Mouse (Mus musculus) embryonic facial prominence, embryonic 13.5 days (tissue): Measurements from ENCODE around the gene Nmd3. TPM values are rescaled to one million over a fixed set of nuclear protein-coding genes. Genes with fewer than 3 reads are reported as not detected.

ENCODE experiments used
- ATAC-seq: fragments of 200-750 bp; cut with Nextera tagmentation; 2 replicates; pipeline ENCODE4 v1.8.0; 2017; ENCODE audit warnings: low read depth; ENCODE audit not compliant: insufficient number of reproducible peaks, insufficient read depth, low FRiP score, low TSS enrichment
- H3K27ac ChIP-seq: fragments of 300-500 bp; sonication (generic); 2 replicates; pipeline ENCODE4 v1.5.1; 2015; ENCODE audit warnings: moderate library complexity, mild to moderate bottlenecking, inconsistent platforms
- H3K27me3 ChIP-seq: fragments of 300-500 bp; sonication (generic); 2 replicates; pipeline ENCODE4 v1.6.1; 2015; ENCODE audit warnings: mild to moderate bottlenecking, inconsistent platforms
- H3K36me3 ChIP-seq: fragments of 300-500 bp; sonication (generic); 2 replicates; pipeline ENCODE4 v1.6.1; 2015; ENCODE audit warnings: mild to moderate bottlenecking, inconsistent platforms
- H3K4me1 ChIP-seq: fragments of 300-500 bp; sonication (generic); 2 replicates; pipeline ENCODE4 v1.6.1; 2015; ENCODE audit warnings: inconsistent platforms
- H3K4me2 ChIP-seq: fragments of 300-500 bp; sonication (generic); 2 replicates; pipeline ENCODE4 v1.6.1; 2015; ENCODE audit warnings: moderate library complexity, mild to moderate bottlenecking, inconsistent platforms
- H3K4me3 ChIP-seq: fragments of 300-500 bp; sonication (generic); 2 replicates; pipeline ENCODE4 v1.5.1; 2015; ENCODE audit warnings: mild to moderate bottlenecking, inconsistent platforms
- H3K9ac ChIP-seq: fragments of 300-500 bp; sonication (generic); 2 replicates; pipeline ENCODE4 v1.6.1; 2015; ENCODE audit warnings: mild to moderate bottlenecking, inconsistent platforms
- H3K9me3 ChIP-seq: fragments of 300-500 bp; sonication (generic); 2 replicates; pipeline ENCODE4 v1.6.1; 2016; ENCODE audit warnings: inconsistent platforms
- WGBS: fragments of 180-500 bp; shearing (Covaris S2); methylation state at CpG from one replicate; pipeline ENCODE4 v1.1.7; 2015; ENCODE audit warnings: mixed read lengths; 5-methylcytosine and 5-hydroxymethylcytosine counted together
- polyA plus RNA-seq: library from polyadenylated mRNA; unstranded; fragments of >200 nt; fragmentation: Nextera tagmentation; extraction: Ambion mirVana; gene quantifications from 2 replicates; pipeline ENCODE4 v1.2.1, GENCODE M21; 2015

Gene Nmd3
- polyA plus RNA-seq, 1 experiment from 2014 or later = 136 TPM

- ATAC-seq = no peak
- no peaks in the 10 kb centered on the region for H3K9me3 ChIP-seq
- 90% methylated on average over 21 of the region's 21 CpGs for WGBS
These were observed 42.1 kb downstream of the Nmd3 start for GRCm38 (mm10) chr3:69763630-69764565.

DNA sequence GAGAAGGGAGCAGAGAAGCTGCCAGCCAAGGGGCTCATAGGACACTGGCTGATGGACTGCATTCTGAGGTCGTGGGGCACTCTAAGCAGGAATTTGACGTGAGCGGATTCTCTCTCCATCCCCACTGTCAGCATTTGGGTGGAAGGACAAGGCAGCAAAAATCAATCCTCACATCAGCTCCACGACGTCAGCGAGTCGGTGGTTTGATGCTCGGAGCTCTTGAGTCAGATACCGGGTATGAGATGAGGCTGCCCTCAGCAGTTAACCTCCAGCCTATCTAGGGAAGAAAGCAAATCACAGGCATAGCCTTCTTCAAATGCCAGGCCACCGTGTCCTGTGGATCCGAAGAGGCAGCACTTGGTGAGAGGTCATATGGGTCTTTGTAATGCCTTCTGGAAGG lies 43.4 kb downstream of the Nmd3 start:
- Histone ChIP-seq H3K4me1 (no peaks in the 10 kb centered on the region), H3K36me3 (peaks cover 11% of the 10 kb centered on the region; the same call in 1 of the 2 replicates), H3K4me2 (no peak overlapping the region), H3K9ac (no peak overlapping the region), H3K27me3 (no peaks in the 10 kb centered on the region), H3K27ac (no peak overlapping the region), H3K4me3 (no peak overlapping the region), H3K9me3 (no peaks in the 10 kb centered on the region)
- 93% methylated on average over 11 of the region's 11 CpGs for WGBS
- ATAC-seq = no peak

More at GRCm38 (mm10) chr3:69763630-69764565, 42.1 kb downstream of the Nmd3 start:
- no peaks in the 10 kb centered on the region for H3K27me3 ChIP-seq
- no peaks in the 10 kb centered on the region for H3K4me1 ChIP-seq
- H3K4me2 ChIP-seq = no peak overlapping the region
- H3K27ac ChIP-seq = no peak overlapping the region
- H3K9ac ChIP-seq = no peak overlapping the region
- peaks cover 18% of the 10 kb centered on the region for H3K36me3 ChIP-seq
- H3K4me3 ChIP-seq = no peak overlapping the region

DNA sequence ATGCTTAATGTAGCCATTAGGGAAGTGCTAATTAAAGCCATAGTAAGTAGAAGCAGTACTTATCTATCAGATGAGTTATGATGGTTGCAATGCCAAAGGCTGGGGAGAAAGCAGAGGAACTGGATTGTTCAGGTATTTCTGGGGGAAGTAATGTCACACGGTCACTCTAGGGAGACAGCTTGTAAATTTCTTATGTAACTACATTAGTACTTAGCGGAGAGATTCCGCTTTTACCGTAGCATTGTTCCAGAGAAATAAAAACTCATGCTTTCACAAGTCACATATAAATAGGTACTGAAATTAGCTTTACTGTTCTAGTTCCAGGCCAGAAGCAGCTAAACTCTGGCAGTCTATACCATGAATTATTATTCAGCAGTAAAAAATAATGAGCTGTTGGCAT lies 47.4 kb downstream of the Nmd3 start:
- Histone ChIP-seq H3K4me1 (no peaks in the 10 kb centered on the region), H3K9ac (no peak overlapping the region), H3K4me2 (no peak overlapping the region), H3K4me3 (no peak overlapping the region), H3K27me3 (no peaks in the 10 kb centered on the region), H3K36me3 (peaks cover 7% of the 10 kb centered on the region; the same call in 1 of the 2 replicates), H3K27ac (no peak overlapping the region), H3K9me3 (no peaks in the 10 kb centered on the region)
- no peak for ATAC-seq
- WGBS = 93% methylated on average over 4 of the region's 4 CpGs

GRCm38 (mm10) chr3:69773356-69773755 lies 51.6 kb downstream of the Nmd3 start:
- Histone ChIP-seq H3K27me3 (no peaks in the 10 kb centered on the region), H3K4me3 (no peak overlapping the region), H3K9ac (no peak overlapping the region), H3K4me2 (no peak overlapping the region), H3K9me3 (no peaks in the 10 kb centered on the region), H3K36me3 (no peaks in the 10 kb centered on the region), H3K4me1 (no peaks in the 10 kb centered on the region), H3K27ac (no peak overlapping the region)
- no peak for ATAC-seq
- WGBS = 89% methylated on average over 4 of the region's 4 CpGs

DNA sequence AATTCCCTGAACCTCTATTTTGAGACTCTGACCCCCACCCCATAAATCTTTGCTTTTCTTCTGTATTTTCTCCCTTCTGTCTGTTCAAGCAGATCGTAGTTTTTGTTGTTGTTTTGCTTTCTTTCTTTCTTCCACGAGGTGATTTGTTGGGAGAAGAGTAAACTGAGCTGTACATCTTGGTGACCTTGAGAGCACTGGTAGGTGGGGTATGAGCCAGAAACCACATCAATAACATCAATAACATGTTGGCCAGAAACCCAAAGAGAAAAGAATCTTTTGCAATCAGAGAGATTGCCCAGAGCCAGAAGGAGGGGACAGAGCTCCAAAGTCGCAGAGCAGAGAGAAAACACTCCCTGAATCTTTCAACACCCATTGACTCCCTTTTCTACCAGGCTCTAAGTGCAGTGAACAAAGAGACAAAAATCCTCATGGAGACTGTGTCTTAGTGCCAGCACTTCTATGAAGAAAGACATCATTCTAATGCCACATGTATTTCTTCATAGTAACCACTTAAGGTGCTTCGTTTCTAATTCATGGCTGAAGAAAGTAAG lies 57.5 kb downstream of the Nmd3 start:
- H3K27ac ChIP-seq = no peak overlapping the region
- H3K9ac ChIP-seq = no peak overlapping the region
- no peaks in the 10 kb centered on the region for H3K9me3 ChIP-seq
- no peaks in the 10 kb centered on the region for H3K27me3 ChIP-seq
- H3K4me2 ChIP-seq = no peak overlapping the region
- H3K36me3 ChIP-seq = no peaks in the 10 kb centered on the region
- no peaks in the 10 kb centered on the region for H3K4me1 ChIP-seq
- no peak for ATAC-seq
- 72% methylated on average over 4 of the region's 4 CpGs for WGBS
- no peak overlapping the region for H3K4me3 ChIP-seq

GRCm38 (mm10) chr3:69792823-69793417 lies 71.1 kb downstream of the Nmd3 start:
- 75% methylated on average over 3 of the region's 3 CpGs for WGBS
- Histone ChIP-seq H3K9me3 (peaks cover 7% of the 10 kb centered on the region; the same call in 1 of the 2 replicates), H3K4me3 (no peak overlapping the region), H3K4me2 (no peak overlapping the region), H3K36me3 (no peaks in the 10 kb centered on the region), H3K27ac (no peak overlapping the region), H3K4me1 (no peaks in the 10 kb centered on the region), H3K27me3 (no peaks in the 10 kb centered on the region), H3K9ac (no peak overlapping the region)
- ATAC-seq = no peak

GRCm38 (mm10) chr3:69797533-69797932 lies 75.7 kb downstream of the Nmd3 start:
- no peak overlapping the region for H3K27ac ChIP-seq
- no peaks in the 10 kb centered on the region for H3K4me1 ChIP-seq
- no peak overlapping the region for H3K9ac ChIP-seq
- ATAC-seq = no peak
- no peak overlapping the region for H3K4me3 ChIP-seq
- 77% methylated on average over 4 of the region's 4 CpGs for WGBS
- no peaks in the 10 kb centered on the region for H3K27me3 ChIP-seq
- H3K9me3 ChIP-seq = peaks cover 7% of the 10 kb centered on the region; the same call in 1 of the 2 replicates
- no peak overlapping the region for H3K4me2 ChIP-seq
- no peaks in the 10 kb centered on the region for H3K36me3 ChIP-seq

- WGBS = 85% methylated on average over 2 of the region's 2 CpGs
- no peak overlapping the region for H3K4me3 ChIP-seq
These were observed 76.2 kb downstream of the Nmd3 start for GRCm38 (mm10) chr3:69797969-69798368.

GRCm38 (mm10) chr3:69799096-69799495 lies 77.3 kb downstream of the Nmd3 start:
- no peaks in the 10 kb centered on the region for H3K4me1 ChIP-seq
- no peaks in the 10 kb centered on the region for H3K27me3 ChIP-seq
- no peak overlapping the region for H3K27ac ChIP-seq
- 62% methylated on average over 1 of the region's 1 CpGs for WGBS
- H3K9me3 ChIP-seq = peaks cover 1% of the 10 kb centered on the region; the same call in 1 of the 2 replicates
- no peak overlapping the region for H3K4me2 ChIP-seq
- no peaks in the 10 kb centered on the region for H3K36me3 ChIP-seq
- no peak for ATAC-seq
- H3K4me3 ChIP-seq = no peak overlapping the region
- H3K9ac ChIP-seq = no peak overlapping the region

More at GRCm38 (mm10) chr3:69797969-69798368, 76.2 kb downstream of the Nmd3 start:
- no peak overlapping the region for H3K4me2 ChIP-seq
- H3K27me3 ChIP-seq = no peaks in the 10 kb centered on the region
- ATAC-seq = no peak
- no peak overlapping the region for H3K9ac ChIP-seq
- H3K9me3 ChIP-seq = peaks cover 7% of the 10 kb centered on the region; the same call in 1 of the 2 replicates
- H3K27ac ChIP-seq = no peak overlapping the region
- no peaks in the 10 kb centered on the region for H3K36me3 ChIP-seq
- H3K4me1 ChIP-seq = no peaks in the 10 kb centered on the region

- Histone ChIP-seq H3K27ac (no peak overlapping the region), H3K4me3 (no peak overlapping the region), H3K9me3 (no peaks in the 10 kb centered on the region), H3K4me2 (no peak overlapping the region), H3K27me3 (no peaks in the 10 kb centered on the region), H3K36me3 (no peaks in the 10 kb centered on the region), H3K9ac (no peak overlapping the region), H3K4me1 (no peaks in the 10 kb centered on the region)
- 72% methylated on average over 7 of the region's 7 CpGs for WGBS
- ATAC-seq = no peak
These were observed 79.1 kb downstream of the Nmd3 start for GRCm38 (mm10) chr3:69800829-69801384.

DNA sequence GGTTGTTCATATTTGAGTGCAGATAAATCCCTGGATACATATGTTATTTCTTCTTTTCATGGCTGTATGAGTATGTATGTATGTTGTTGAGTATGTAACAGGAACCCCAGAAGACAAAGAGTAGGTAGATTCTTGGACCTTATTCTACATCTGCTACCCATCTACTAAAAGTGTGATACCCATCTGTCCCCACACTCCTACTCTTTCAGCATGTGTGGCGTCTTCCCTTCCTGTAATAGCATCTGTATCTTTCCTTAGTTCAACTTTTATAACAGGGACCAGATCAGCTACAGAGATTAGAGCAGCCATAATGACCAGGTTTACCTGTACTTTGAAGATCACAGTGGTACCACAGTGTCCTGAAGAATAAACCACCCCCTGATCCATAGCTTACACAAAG lies 81.4 kb downstream of the Nmd3 start:
- Histone ChIP-seq H3K4me2 (no peak overlapping the region), H3K9me3 (no peaks in the 10 kb centered on the region), H3K4me3 (no peak overlapping the region), H3K4me1 (no peaks in the 10 kb centered on the region), H3K36me3 (no peaks in the 10 kb centered on the region), H3K27me3 (no peaks in the 10 kb centered on the region), H3K9ac (no peak overlapping the region), H3K27ac (no peak overlapping the region)
- no peak for ATAC-seq
- 79% methylated on average over 1 of the region's 1 CpGs for WGBS
